Mouse (Mus musculus) Patski (cell line): ENCODE results near the gene Paxx. TPM values are rescaled to one million over a fixed set of nuclear protein-coding genes. Genes with fewer than 3 reads are reported as not detected.
"Not testable (repeated sequence)": the region's sequence is repeated elsewhere in the genome, so short reads cannot be mapped to it uniquely, and the experiment has no call there.

Experiments used
- ATAC-seq: fragments of 100-300 bp; one replicate; pipeline ENCODE4 v1.8.0; 2021
- CTCF ChIA-PET: fragments of 350-600 bp; sonication (Branson Sonifier 250); formaldehyde crosslinking; loops from one replicate; lab custom pipeline; 2022; ENCODE audit warnings: inconsistent platforms; lab: Charles Lee
- POLR2A ChIA-PET: fragments of 350-600 bp; sonication (Branson Sonifier 250); formaldehyde crosslinking; loops from one replicate; lab custom pipeline; 2022; ENCODE audit warnings: antibody characterized with exemption, inconsistent platforms; lab: Charles Lee
- DNase-seq: peaks from one replicate; pipeline ENCODE4 v3.0.0-alpha.2; 2011; ENCODE audit warnings: low read depth, low spot score
- H3K27me3 ChIP-seq: fragments of 371-371 bp; one replicate; pipeline ENCODE4 v1.5.1; 2021
- CTCF ChIP-seq: fragments of 100-300 bp; IDR thresholded peaks from one replicate; pipeline ENCODE4 v1.5.1; 2021
- in situ Hi-C: fragments of 300-500 bp; cut with MboI; formaldehyde crosslinking; loops from 3 replicates; pipeline ENCODE4 v1.11.1; 2018; ENCODE audit warnings: low pct_unique_long_range_greater_than_20kb, mixed read lengths
- polyA plus RNA-seq: library from polyadenylated mRNA; unstranded; gene quantifications from one replicate; pipeline ENCODE4 v1.2.3, GENCODE M21; 2021

The Paxx gene
- polyA plus RNA-seq, 1 experiment from 2014 or later: 23.3 TPM

DNA sequence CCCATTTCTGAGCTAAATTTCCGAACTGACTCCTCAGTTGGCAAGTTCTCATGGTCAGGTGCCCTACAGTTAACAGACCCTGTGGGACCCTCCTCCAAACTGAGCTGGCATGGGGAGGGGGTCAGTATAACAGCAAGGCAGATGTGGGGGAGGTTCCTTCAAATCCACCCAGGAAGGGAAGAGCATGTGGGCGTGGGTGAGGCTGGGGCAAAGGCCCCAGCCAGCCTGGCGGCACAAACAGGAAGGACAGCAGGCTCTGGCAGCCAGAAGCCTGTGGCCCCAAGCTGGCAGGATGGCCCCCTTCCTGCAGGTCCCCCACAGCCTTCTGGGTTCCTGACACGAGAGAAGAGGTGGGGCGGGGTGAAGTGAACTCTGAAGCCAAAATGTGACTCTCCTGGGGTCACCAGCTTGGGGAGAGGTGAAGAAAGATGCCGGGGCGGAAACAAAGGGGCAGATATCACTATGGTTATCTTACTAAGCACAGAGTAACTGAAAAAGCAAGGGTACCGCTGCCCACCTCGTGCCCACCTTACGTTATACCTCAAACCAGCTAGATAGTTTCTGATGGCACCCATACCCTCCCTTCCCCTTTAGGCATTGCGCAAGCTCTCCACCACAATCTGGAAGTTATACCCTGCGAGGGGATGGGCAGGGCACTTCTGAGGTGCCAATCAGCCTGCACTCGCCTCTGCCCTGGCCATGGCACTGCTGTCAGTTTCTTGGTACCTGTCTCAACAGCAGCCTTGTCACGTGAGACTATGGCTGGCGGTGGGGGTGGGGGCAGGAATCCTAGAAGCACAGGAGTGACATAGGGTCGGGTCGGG is 38.1 kb downstream of the Paxx start, which contains the start of gene Fut7:
TSS of gene Fut7 (plus strand) at position 681 of the 824 bp plus-strand sequence.
- DNase-seq: no peak
- ATAC-seq: no peak
- ChIA-PET CTCF (interaction anchor here (0.6 to 3.7 kb wide), 13 partner anchors 8 to 75 kb away, joined by 3 to 36 read pairs (median 3); partner anchors contain the start of gene Clic3), POLR2A (interaction anchor here (1.0 kb wide), 1 partner anchor 9 kb away, joined by 3 read pairs; no protein-coding TSS in a partner anchor)
- in situ Hi-C loops: no loop called here
- no peak for TF ChIP-seq CTCF
- no peaks in the 10 kb centered on the region for H3K27me3 ChIP-seq

DNA sequence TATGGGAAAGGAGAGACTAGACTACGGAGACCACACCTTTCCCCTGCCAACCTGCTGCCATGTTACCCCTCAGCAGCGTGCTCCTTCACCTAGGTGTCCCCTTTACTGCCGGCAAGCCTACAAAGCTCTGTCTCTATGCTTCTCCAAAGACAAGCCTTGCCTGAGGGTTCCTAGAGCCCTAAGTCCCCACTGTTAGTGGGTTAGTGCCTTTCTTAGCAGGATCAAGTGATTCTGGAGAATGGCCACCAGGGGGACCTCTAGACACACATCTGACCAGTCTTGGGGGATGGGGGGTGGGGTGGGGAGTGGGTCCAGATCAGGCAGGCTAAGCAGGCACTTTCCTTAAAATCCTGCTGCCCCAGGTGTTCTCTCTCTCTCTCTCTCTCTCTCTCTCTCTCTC is 39.0 kb downstream of the Paxx start:
- TF ChIP-seq CTCF: no peak
- H3K27me3 ChIP-seq: no peaks in the 10 kb centered on the region
- DNase-seq: no peak
- in situ Hi-C loops: no loop called here
- no peak for ATAC-seq
- ChIA-PET POLR2A (no interaction called here), CTCF (interaction anchor here (0.7 to 3.7 kb wide), 13 partner anchors 9 to 78 kb away, joined by 3 to 36 read pairs (median 4); partner anchors contain the start of genes Clic3 and Lcn12)

DNA sequence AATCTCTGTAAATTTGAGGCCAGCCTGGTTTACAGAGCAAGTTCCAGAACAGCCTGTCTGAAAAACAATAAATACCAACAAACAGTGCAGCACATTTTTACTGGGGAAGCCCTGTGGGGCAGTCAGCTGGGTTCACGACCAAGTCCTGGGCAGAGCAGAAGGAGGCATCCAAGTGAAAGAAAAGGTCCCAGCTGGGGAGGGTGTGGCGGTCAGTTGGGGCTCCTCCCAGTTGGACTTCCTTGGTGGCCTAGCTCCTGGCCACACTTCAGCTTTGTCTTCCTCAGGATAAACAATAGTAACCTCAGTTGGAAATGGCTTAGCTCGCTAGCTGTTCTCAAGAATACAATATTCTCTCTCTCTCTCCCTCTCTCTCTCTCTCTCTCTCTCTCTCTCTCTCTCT is 43.5 kb downstream of the Paxx start:
- POLR2A ChIA-PET: no interaction called here
- DNase-seq: no peak
- ATAC-seq: no peak
- H3K27me3 ChIP-seq: no peaks in the 10 kb centered on the region
- CTCF ChIA-PET: interaction anchor here (1.0 to 1.4 kb wide), 3 partner anchors 9 to 65 kb away, joined by 3 to 4 read pairs (median 3); no protein-coding TSS in a partner anchor
- no peak for TF ChIP-seq CTCF
- in situ Hi-C loops: no loop called here

DNA sequence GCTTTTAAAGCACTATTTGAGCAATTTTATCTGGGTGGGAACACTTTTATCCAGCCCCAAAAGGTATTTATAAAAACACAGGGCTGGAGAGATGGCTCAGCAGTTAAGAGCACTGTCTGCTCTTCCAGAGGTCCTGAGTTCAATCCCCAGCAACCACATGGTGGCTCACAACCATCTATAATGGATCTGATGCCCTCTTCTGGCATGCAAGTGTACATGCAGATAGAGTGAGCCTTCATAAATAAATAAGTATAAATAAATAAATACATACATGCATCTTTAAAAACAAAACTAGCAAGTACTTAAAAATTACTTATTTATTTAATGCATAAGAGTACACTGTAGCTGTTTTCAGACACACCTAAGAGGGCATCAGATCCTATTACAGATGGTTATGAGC is 47.5 kb downstream of the Paxx start:
- in situ Hi-C loops, ATAC-seq: not testable (repeated sequence)
- POLR2A ChIA-PET: interaction anchor here (1.0 kb wide), 1 partner anchor 9 kb away, joined by 3 read pairs; the partner anchor contains the start of gene Fut7

DNA sequence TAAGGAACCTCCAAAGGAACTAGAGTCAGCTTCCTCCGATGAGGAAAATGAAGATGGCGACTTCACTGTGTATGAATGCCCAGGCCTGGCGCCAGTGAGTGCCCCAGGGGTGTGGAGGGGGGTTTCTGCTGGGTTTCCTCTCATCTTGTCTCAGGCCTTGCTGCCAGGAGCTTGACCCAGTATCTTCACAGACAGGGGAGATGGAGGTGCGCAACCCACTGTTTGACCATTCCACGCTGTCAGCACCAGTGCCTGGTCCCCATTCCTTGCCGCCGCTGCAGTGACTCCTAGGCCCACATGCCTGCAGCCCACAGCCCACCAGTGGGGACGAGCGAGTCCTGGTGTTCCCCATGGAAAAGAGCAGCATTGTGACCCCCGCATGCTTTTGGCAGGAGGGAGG is 52.0 kb downstream of the Paxx start:
- TF ChIP-seq CTCF: no peak
- in situ Hi-C loops: no loop called here
- ATAC-seq (no peak), DNase-seq (no peak)
- POLR2A ChIA-PET: no interaction called here
- CTCF ChIA-PET: no interaction called here
- H3K27me3 ChIP-seq: no peaks in the 10 kb centered on the region

More for the DNA sequence above, 47.5 kb downstream of the Paxx start:
- CTCF ChIA-PET: interaction anchor here (1.2 to 1.4 kb wide), 2 partner anchors 8 to 11 kb away, joined by 3 read pairs; no protein-coding TSS in a partner anchor
- DNase-seq, H3K27me3 ChIP-seq: not testable (repeated sequence)

Other genes starting within 250 kb of the Paxx start
- 75.7 TPM for gene Nelfb, start 249.6 kb downstream of the Paxx start, polyA plus RNA-seq
- gene Stpg3, start 246.5 kb downstream of the Paxx start, polyA plus RNA-seq: 0.06 TPM
- gene Fam166a, start 242.3 kb downstream of the Paxx start, polyA plus RNA-seq: 0.32 TPM
- 298 TPM for gene Tubb4b, start 236.4 kb downstream of the Paxx start, polyA plus RNA-seq
- not detected for gene Slc34a3, start 226.7 kb downstream of the Paxx start, polyA plus RNA-seq
- gene Rnf224, start 224.3 kb downstream of the Paxx start, polyA plus RNA-seq: not detected
- 0.09 TPM for gene Rnf208, start 218.8 kb downstream of the Paxx start, polyA plus RNA-seq
- gene Cysrt1, start 218.6 kb downstream of the Paxx start, polyA plus RNA-seq: not detected
- gene AL732309.1, start 214.2 kb downstream of the Paxx start, polyA plus RNA-seq: 5.0 TPM
- gene Tmem203, start 205.7 kb downstream of the Paxx start, polyA plus RNA-seq: 26.3 TPM
- gene Tprn, start 198.5 kb downstream of the Paxx start, polyA plus RNA-seq: 110 TPM
- gene Ssna1, start 188.7 kb downstream of the Paxx start, polyA plus RNA-seq: 75.4 TPM
- gene Anapc2, start 188.6 kb downstream of the Paxx start, polyA plus RNA-seq: 99.7 TPM
- not detected for gene Tmem210, start 172.9 kb downstream of the Paxx start, polyA plus RNA-seq
- gene Lrrc26, start 171.2 kb downstream of the Paxx start, polyA plus RNA-seq: not detected
- 0.08 TPM for gene Grin1, start 141.9 kb downstream of the Paxx start, polyA plus RNA-seq
- 75.5 TPM for gene Man1b1, start 128.8 kb downstream of the Paxx start, polyA plus RNA-seq
- gene Dpp7, start 104.7 kb downstream of the Paxx start, polyA plus RNA-seq: 58.3 TPM
- gene Uap1l1, start 95.4 kb downstream of the Paxx start, polyA plus RNA-seq: 108 TPM
- 11.4 TPM for gene Sapcd2, start 88.8 kb downstream of the Paxx start, polyA plus RNA-seq
- gene Entpd2, start 65.2 kb downstream of the Paxx start, polyA plus RNA-seq: 0.10 TPM
- gene Npdc1, start 61.7 kb downstream of the Paxx start, polyA plus RNA-seq: 249 TPM
- 0.09 TPM for gene Fut7, start 37.8 kb downstream of the Paxx start, polyA plus RNA-seq
- 98.6 TPM for gene Abca2, start 32.4 kb downstream of the Paxx start, polyA plus RNA-seq
- 1.0 TPM for gene Clic3, start 4.3 kb downstream of the Paxx start, polyA plus RNA-seq
- gene Ptgds, start 9.0 kb upstream of the Paxx start, polyA plus RNA-seq: 33.6 TPM
- not detected for gene Lcn12, start 32.8 kb upstream of the Paxx start, polyA plus RNA-seq
- gene Fbxw5, start 39.7 kb upstream of the Paxx start, polyA plus RNA-seq: 85.5 TPM
- 5.2 TPM for gene C8g, start 40.6 kb upstream of the Paxx start, polyA plus RNA-seq
- gene Traf2, start 85.8 kb upstream of the Paxx start, polyA plus RNA-seq: 30.4 TPM
- gene Edf1, start 96.8 kb upstream of the Paxx start, polyA plus RNA-seq: 285 TPM
- 15.4 TPM for gene Mamdc4, start 113.8 kb upstream of the Paxx start, polyA plus RNA-seq
- gene Phpt1, start 114.1 kb upstream of the Paxx start, polyA plus RNA-seq: 139 TPM
- 4.0 TPM for gene Ajm1, start 120.7 kb upstream of the Paxx start, polyA plus RNA-seq
- 90.3 TPM for gene Rabl6, start 147.4 kb upstream of the Paxx start, polyA plus RNA-seq
- gene Ccdc183, start 156.6 kb upstream of the Paxx start, polyA plus RNA-seq: 0.36 TPM
- 17.5 TPM for gene Tmem141, start 160.9 kb upstream of the Paxx start, polyA plus RNA-seq
- gene Fcna, start 166.9 kb upstream of the Paxx start, polyA plus RNA-seq: not detected
- gene Lcn8, start 192.0 kb upstream of the Paxx start, polyA plus RNA-seq: not detected
- not detected for gene Lcn5, start 196.9 kb upstream of the Paxx start, polyA plus RNA-seq
- not detected for gene Lcn6, start 215.7 kb upstream of the Paxx start, polyA plus RNA-seq
- gene Lcn10, start 221.6 kb upstream of the Paxx start, polyA plus RNA-seq: not detected
- not detected for gene Obp2a, start 238.9 kb upstream of the Paxx start, polyA plus RNA-seq
- 17.0 TPM for gene Bmyc, start 245.6 kb upstream of the Paxx start, polyA plus RNA-seq